Comparison of ENCODE assay signal across 22 mouse cellular contexts in the genomic region with DNA sequence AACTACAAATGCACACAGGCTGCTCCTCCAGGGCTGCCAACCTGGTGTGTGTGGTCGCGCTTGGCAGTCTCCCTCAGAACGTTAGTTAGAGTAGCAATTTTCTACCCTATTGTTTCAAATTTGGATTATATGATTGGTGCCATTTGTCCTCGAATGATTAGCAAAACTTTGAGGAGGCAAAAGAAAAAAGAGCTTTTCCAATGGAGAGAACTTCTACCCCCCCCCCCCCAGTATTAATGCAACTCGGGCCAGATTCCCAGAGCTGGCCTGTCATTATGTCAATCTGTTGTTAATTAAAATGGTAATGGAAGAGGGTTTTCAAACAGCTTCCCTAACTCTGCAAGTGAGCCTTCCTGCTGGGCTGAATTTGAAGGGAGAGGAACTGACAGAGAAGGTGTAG.
DNase-seq lines count a peak whose midpoint lies in the region; ATAC-seq and TF ChIP-seq lines count a peak whose summit lies in the region.
"Had no signal": no experiment of that assay in that cellular context is flagged by ENCODE, and none has a peak within 500 bp of the region (broad histone marks: within the 10 kb centered on the region; RNA-seq: fewer than 3 reads in every experiment).

No protein-coding gene starts in this region.

- H3K36me3 ChIP-seq in forebrain, embryonic 14.5 days (ENCODE audit: control insufficient read depth, insufficient read depth, low read length) = no peaks in the 10 kb centered on the region
- no peaks in the 10 kb centered on the region for H3K36me3 ChIP-seq in forebrain, embryonic 13.5 days (ENCODE audit: poor library complexity, severe bottlenecking)
- H3K36me3 ChIP-seq in forebrain, postnatal 0 days (ENCODE audit: insufficient read depth) = no peaks in the 10 kb centered on the region
- no peaks in the 10 kb centered on the region for H3K36me3 ChIP-seq in forebrain, embryonic 15.5 days
- no peaks in the 10 kb centered on the region for H3K36me3 ChIP-seq in embryonic facial prominence, embryonic 10.5 days (replicated peaks)
- H3K36me3 ChIP-seq: G1E had no signal

- H3K9ac ChIP-seq in forebrain, embryonic 14.5 days (ENCODE audit: low read length) = no peak overlapping the region
- H3K9ac ChIP-seq in forebrain, embryonic 13.5 days = no peak overlapping the region
- H3K9ac ChIP-seq in forebrain, postnatal 0 days = no peak overlapping the region
- no peak overlapping the region for H3K9ac ChIP-seq in forebrain, embryonic 15.5 days (replicated peaks)

- no peak for TF ChIP-seq CTCF in forebrain, postnatal 0 days (IDR thresholded peaks at IDR 0.05; ENCODE audit: low read depth)
- no peak for TF ChIP-seq CTCF in brain, embryonic 14.5 days (IDR thresholded peaks at IDR 0.05; ENCODE audit: borderline replicate concordance, extremely low read depth, insufficient read depth, insufficient read length)

- no peaks in the 10 kb centered on the region for H3K4me1 ChIP-seq in forebrain, embryonic 14.5 days (ENCODE audit: control insufficient read depth, insufficient read depth, low read length)
- peaks cover 9% of the 10 kb centered on the region for H3K4me1 ChIP-seq in forebrain, embryonic 13.5 days
- H3K4me1 ChIP-seq in forebrain, postnatal 0 days (ENCODE audit: insufficient read depth) = no peaks in the 10 kb centered on the region
- peaks cover 13% of the 10 kb centered on the region for H3K4me1 ChIP-seq in forebrain, embryonic 15.5 days
- H3K4me1 ChIP-seq in embryonic facial prominence, embryonic 10.5 days = peaks cover 5% of the 10 kb centered on the region; the same call in 1 of the 2 replicates

- no peak for TF ChIP-seq POLR2A in brain, embryonic 14.5 days (IDR thresholded peaks at IDR 0.05; ENCODE audit: borderline replicate concordance, extremely low read depth, insufficient read depth, insufficient read length, poor library complexity, severe bottlenecking)

- no peak overlapping the region for H3K27ac ChIP-seq in forebrain, embryonic 14.5 days (ENCODE audit: low read depth, low read length)
- no peak overlapping the region for H3K27ac ChIP-seq in forebrain, embryonic 13.5 days
- H3K27ac ChIP-seq in forebrain, postnatal 0 days (ENCODE audit: low read depth, low read length) = no peak overlapping the region
- no peak overlapping the region for H3K27ac ChIP-seq in forebrain, embryonic 15.5 days (replicated peaks)
- no peak overlapping the region for H3K27ac ChIP-seq in embryonic facial prominence, embryonic 10.5 days (replicated peaks)

- no peaks in the 10 kb centered on the region for H3K9me3 ChIP-seq in forebrain, embryonic 14.5 days (replicated peaks; ENCODE audit: control insufficient read depth, low read length)
- no peaks in the 10 kb centered on the region for H3K9me3 ChIP-seq in forebrain, embryonic 13.5 days (replicated peaks)
- H3K9me3 ChIP-seq in forebrain, postnatal 0 days (ENCODE audit: low read length) = no peaks in the 10 kb centered on the region
- H3K9me3 ChIP-seq in forebrain, embryonic 15.5 days = no peaks in the 10 kb centered on the region
- no peaks in the 10 kb centered on the region for H3K9me3 ChIP-seq in embryonic facial prominence, embryonic 10.5 days

- no peak for ATAC-seq in forebrain, embryonic 14.5 days
- ATAC-seq in forebrain, embryonic 13.5 days = no peak
- no peak for ATAC-seq in forebrain, postnatal 0 days
- ATAC-seq in forebrain, embryonic 15.5 days (replicated peaks) = no peak
- ATAC-seq: activated CD4-positive, CD25-positive, alpha-beta regulatory T cell, adult 4 months; CD4-positive, CD25-positive, alpha-beta regulatory T cell, adult 4 months; Patski had no signal

- DNase-seq in cerebellum, postnatal 10 days = peak; percentile 22 to 42
- no peak for DNase-seq in cerebellum, adult 18-20 months
- DNase-seq in forebrain, embryonic 14.5 days (ENCODE audit: low spot score) = peak; percentile 54
- DNase-seq in forebrain, postnatal 0 days = peak; percentile 22
- peak; percentile 61 for DNase-seq in brain, embryonic 14.5 days (ENCODE audit: low read depth)
- no peak for DNase-seq in embryonic facial prominence, embryonic 10.5 days (ENCODE audit: low spot score)
- DNase-seq: adrenal gland, adult 2 months; adrenal gland, adult 8-10 months; adrenal gland, postnatal 10 days; adrenal gland, postnatal 14 days; adrenal gland, postnatal 25 days; adrenal gland, postnatal 36 days; B cell, adult 2 months; cerebellum, adult 11 months; cerebellum, adult 11-12 months; cerebellum, adult 2 months had no signal

- no peak overlapping the region for H3K4me3 ChIP-seq in forebrain, embryonic 14.5 days (ENCODE audit: low read depth, low read length)
- no peak overlapping the region for H3K4me3 ChIP-seq in forebrain, embryonic 13.5 days
- H3K4me3 ChIP-seq in forebrain, postnatal 0 days (ENCODE audit: low read depth, low read length) = no peak overlapping the region
- H3K4me3 ChIP-seq in forebrain, embryonic 15.5 days = no peak overlapping the region
- H3K4me3 ChIP-seq in embryonic facial prominence, embryonic 10.5 days = no peak overlapping the region

- H3K27me3 ChIP-seq in forebrain, embryonic 14.5 days (replicated peaks; ENCODE audit: control insufficient read depth, insufficient read depth, low read length) = no peaks in the 10 kb centered on the region
- peaks cover 12% of the 10 kb centered on the region; the same call in 1 of the 2 replicates for H3K27me3 ChIP-seq in forebrain, embryonic 13.5 days
- no peaks in the 10 kb centered on the region for H3K27me3 ChIP-seq in forebrain, postnatal 0 days (ENCODE audit: insufficient read depth, low read length)
- H3K27me3 ChIP-seq in forebrain, embryonic 15.5 days = no peaks in the 10 kb centered on the region
- peaks cover 30% of the 10 kb centered on the region for H3K27me3 ChIP-seq in embryonic facial prominence, embryonic 10.5 days (replicated peaks; ENCODE audit: low read depth, poor library complexity, severe bottlenecking)

- no peak overlapping the region for H3K4me2 ChIP-seq in forebrain, embryonic 14.5 days (ENCODE audit: low read length)
- no peak overlapping the region for H3K4me2 ChIP-seq in forebrain, embryonic 13.5 days
- H3K4me2 ChIP-seq in forebrain, postnatal 0 days (ENCODE audit: low read depth) = no peak overlapping the region
- H3K4me2 ChIP-seq in forebrain, embryonic 15.5 days (replicated peaks) = no peak overlapping the region

- WGBS in forebrain, embryonic 14.5 days = 30% methylated on average over 5 of the region's 5 CpGs
- 36% methylated on average over 5 of the region's 5 CpGs for WGBS in forebrain, embryonic 13.5 days
- WGBS in forebrain, postnatal 0 days = 26% methylated on average over 5 of the region's 5 CpGs
- 23% methylated on average over 5 of the region's 5 CpGs for WGBS in forebrain, embryonic 15.5 days
- 43% methylated on average over 5 of the region's 5 CpGs for WGBS in embryonic facial prominence, embryonic 10.5 days

Comparison
In these comparisons a context has a peak if more than half of its experiments do, and no peak if none do; other contexts are left out.
1. DNase-seq: peak in cerebellum, postnatal 10 days (2 of 2), forebrain, embryonic 14.5 days (single experiment), forebrain, postnatal 0 days (single experiment) and brain, embryonic 14.5 days (single experiment); none in cerebellum, adult 18-20 months (0 of 2) and embryonic facial prominence, embryonic 10.5 days (single experiment).